Mouse (Mus musculus): ENCODE data around the gene Ctnnbip1. TPM values are rescaled to one million over a fixed set of nuclear protein-coding genes. Genes with fewer than 3 reads are reported as not detected.
A peak's percentile ranks its signal among the peaks of the same experiment; 100 is the strongest.

Ctnnbip1 gene
- total RNA-seq (2014; rRNA removed) (98.6 and 105 TPM in 2 replicates), polyA plus RNA-seq (2015; fragmentation: Nextera tagmentation; extraction: Ambion mirVana) (126 and 134 TPM in 2 replicates)

DNA sequence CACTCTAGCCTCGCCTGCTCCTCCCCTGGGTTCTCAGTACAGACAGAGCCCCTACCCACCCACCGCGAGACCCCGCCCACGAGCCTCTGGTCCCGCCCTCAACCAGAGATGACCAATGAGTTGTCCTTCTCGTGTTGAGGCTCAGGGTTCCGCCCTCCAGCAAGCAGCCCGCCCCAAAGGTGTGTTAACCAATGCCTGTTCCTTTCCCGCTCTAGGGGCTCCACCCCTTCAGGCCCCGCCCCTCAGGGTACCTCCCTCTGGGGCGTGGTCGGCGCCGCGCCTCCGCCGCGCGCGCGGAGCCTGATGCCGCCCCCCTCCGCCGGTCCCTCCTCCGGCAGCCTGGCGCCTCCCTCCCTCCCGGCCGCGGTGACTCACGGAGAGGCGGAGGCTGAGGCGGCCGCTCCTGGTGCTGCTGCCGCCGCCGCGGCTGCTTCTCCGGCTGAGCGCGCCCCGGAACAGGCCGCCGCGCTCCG is at the start of gene Ctnnbip1:
Gene Ctnnbip1, plus strand, starts transcription at position 369 of the 473 bp plus-strand sequence.
- 2% methylated on average over 37 of the region's 46 CpGs for WGBS
- ATAC-seq (peak; percentile 99), DNase-seq (peak; percentile 96)
- Histone ChIP-seq H3K4me3 (ENCODE audit: low read depth, low read length) (peak within 1 kb of the TSS; percentile 83), H3K9ac (peak within 1 kb of the TSS; percentile 84), H3K9me3 (ENCODE audit: low read length) (no peaks in the 10 kb centered on the region), H3K27me3 (ENCODE audit: insufficient read depth, low read length) (no peaks in the 10 kb centered on the region), H3K4me2 (ENCODE audit: low read depth) (peak within 1 kb of the TSS; percentile 83), H3K27ac (ENCODE audit: low read depth, low read length) (peak within 1 kb of the TSS; percentile 78), H3K4me1 (ENCODE audit: insufficient read depth) (peaks cover 10% of the 10 kb centered on the region), H3K36me3 (ENCODE audit: insufficient read depth) (no peaks in the 10 kb centered on the region)
- no peak for TF ChIP-seq CTCF (IDR thresholded peaks at IDR 0.05; ENCODE audit: low read depth)

DNA sequence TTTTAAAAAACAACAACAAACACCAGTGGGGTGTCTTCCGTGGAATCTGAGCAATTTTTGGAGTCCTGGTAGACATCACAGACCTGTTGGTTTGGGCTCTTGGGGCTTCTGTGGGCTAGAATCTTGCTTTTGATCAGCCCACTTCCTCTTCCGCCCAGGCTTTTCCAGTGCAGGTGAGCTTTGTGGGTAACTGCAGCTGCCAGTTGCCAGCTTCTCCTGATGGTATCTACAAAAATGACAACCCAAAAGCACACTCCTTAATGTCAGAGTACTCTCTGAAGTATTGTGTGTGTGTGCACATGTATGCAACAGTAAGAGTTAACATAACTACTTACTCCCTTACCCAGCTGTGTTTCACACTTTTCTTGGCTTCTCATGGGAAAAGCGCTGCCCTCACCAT is 48.5 kb upstream of the Ctnnbip1 start:
- WGBS, result 96% methylated on average over 3 of the region's 3 CpGs
- no peak for TF ChIP-seq CTCF (IDR thresholded peaks at IDR 0.05; ENCODE audit: low read depth)
- no peak overlapping the region for H3K4me3 ChIP-seq (ENCODE audit: low read depth, low read length)
- H3K9ac ChIP-seq, result no peak overlapping the region
- H3K27ac ChIP-seq (ENCODE audit: low read depth, low read length), result no peak overlapping the region
- H3K4me1 ChIP-seq (ENCODE audit: insufficient read depth), result no peaks in the 10 kb centered on the region
- H3K4me2 ChIP-seq (ENCODE audit: low read depth), result no peak overlapping the region
- DNase-seq (no peak), ATAC-seq (no peak)
- H3K27me3 ChIP-seq (ENCODE audit: insufficient read depth, low read length), result no peaks in the 10 kb centered on the region
- peaks cover 4% of the 10 kb centered on the region for H3K36me3 ChIP-seq (ENCODE audit: insufficient read depth)
- no peaks in the 10 kb centered on the region for H3K9me3 ChIP-seq (ENCODE audit: low read length)

DNA sequence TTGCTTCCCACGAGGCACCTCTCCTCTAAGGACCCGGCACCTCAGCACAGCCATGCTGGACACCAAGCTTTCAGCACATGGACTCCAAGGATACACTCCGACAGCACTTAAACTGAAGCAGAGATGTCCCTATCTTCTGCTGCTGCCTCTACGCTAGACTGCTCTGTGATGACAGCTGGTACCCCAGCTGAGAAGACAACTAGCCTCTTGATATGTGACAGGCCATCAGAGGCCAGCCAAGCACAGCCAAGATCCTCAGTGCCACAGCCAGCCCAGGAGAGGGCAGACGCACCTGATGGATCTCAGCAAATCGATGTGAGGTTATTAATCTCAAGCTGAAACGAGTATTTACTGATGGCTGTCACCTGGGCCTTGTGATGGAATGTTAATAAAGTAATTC is 42.9 kb upstream of the Ctnnbip1 start:
- peaks cover 4% of the 10 kb centered on the region; the same call in 1 of the 2 replicates for H3K36me3 ChIP-seq (ENCODE audit: insufficient read depth)
- ATAC-seq (no peak), DNase-seq (no peak)
- H3K4me3 ChIP-seq (ENCODE audit: low read depth, low read length), result no peak overlapping the region
- no peaks in the 10 kb centered on the region for H3K4me1 ChIP-seq (ENCODE audit: insufficient read depth)
- no peak for TF ChIP-seq CTCF (IDR thresholded peaks at IDR 0.05; ENCODE audit: low read depth)
- H3K27me3 ChIP-seq (ENCODE audit: insufficient read depth, low read length), result no peaks in the 10 kb centered on the region
- H3K27ac ChIP-seq (ENCODE audit: low read depth, low read length), result no peak overlapping the region
- H3K9me3 ChIP-seq (ENCODE audit: low read length), result no peaks in the 10 kb centered on the region
- 77% methylated on average over 7 of the region's 7 CpGs for WGBS
- H3K9ac ChIP-seq, result no peak overlapping the region
- H3K4me2 ChIP-seq (ENCODE audit: low read depth), result no peak overlapping the region

DNA sequence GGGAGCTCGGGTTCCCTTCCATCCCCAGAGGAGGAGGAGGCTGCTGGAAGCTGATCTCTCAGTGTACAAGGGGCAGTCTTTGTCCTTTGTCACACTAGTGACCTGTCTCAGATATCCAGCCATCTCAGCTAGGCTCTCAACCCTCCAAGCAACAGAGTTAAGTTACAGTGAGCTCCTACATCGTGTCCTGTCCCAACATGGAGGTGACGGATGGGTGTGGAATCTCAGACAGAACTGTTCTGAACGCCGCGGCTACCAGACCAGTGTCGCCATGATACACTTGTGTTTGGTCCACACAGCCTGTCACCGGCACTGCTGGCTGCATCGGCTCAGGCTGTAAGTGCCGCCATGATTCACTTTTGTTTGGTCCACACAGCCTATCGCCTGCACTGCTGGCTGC is 41.0 kb upstream of the Ctnnbip1 start, which contains the start of gene Tmem274:
Gene Tmem274, plus strand, starts transcription at position 301 of the 400 bp plus-strand sequence.
- Histone ChIP-seq H3K27ac (ENCODE audit: low read depth, low read length) (no peak within 1 kb of the TSS), H3K9me3 (ENCODE audit: low read length) (no peaks in the 10 kb centered on the region), H3K4me3 (ENCODE audit: low read depth, low read length) (no peak within 1 kb of the TSS), H3K36me3 (ENCODE audit: insufficient read depth) (peaks cover 4% of the 10 kb centered on the region; the same call in 1 of the 2 replicates), H3K9ac (no peak within 1 kb of the TSS), H3K27me3 (ENCODE audit: insufficient read depth, low read length) (no peaks in the 10 kb centered on the region), H3K4me2 (ENCODE audit: low read depth) (no peak within 1 kb of the TSS), H3K4me1 (ENCODE audit: insufficient read depth) (no peaks in the 10 kb centered on the region)
- no peak for ATAC-seq
- WGBS, result 91% methylated on average over 11 of the region's 11 CpGs
- no peak for TF ChIP-seq CTCF (IDR thresholded peaks at IDR 0.05; ENCODE audit: low read depth)
- no peak for DNase-seq

DNA sequence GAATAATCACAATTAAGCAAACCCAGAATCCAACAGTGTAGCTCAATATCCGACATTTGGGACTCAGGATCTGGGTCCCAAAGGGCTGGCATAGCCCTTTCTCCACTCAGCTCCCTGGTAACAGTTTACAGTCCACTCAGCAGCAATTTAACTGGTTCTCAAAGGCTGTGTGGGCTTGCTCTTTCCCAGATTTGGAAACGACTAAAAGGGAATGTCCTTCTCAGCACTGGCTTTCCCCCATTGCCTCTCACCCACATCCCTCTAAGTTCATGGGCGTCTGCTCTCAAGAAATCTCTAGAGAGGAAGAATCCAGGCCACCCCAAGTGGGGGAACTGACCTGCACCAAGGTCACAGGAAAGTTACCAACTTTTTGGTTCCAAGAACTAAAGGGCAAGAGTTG is 33.5 kb upstream of the Ctnnbip1 start:
- H3K9me3 ChIP-seq (ENCODE audit: low read length), result no peaks in the 10 kb centered on the region
- peak overlapping the region; percentile 78 for H3K4me3 ChIP-seq (ENCODE audit: low read depth, low read length)
- H3K27me3 ChIP-seq (ENCODE audit: insufficient read depth, low read length), result no peaks in the 10 kb centered on the region
- H3K4me2 ChIP-seq (ENCODE audit: low read depth), result peak overlapping the region; percentile 78
- peaks cover 5% of the 10 kb centered on the region; the same call in 1 of the 2 replicates for H3K4me1 ChIP-seq (ENCODE audit: insufficient read depth)
- DNase-seq (no peak), ATAC-seq (no peak)
- H3K9ac ChIP-seq, result peak overlapping the region; percentile 62
- 0 out of 2 replicates have a peak overlapping the region, but pooled peaks have one; percentile 42 for H3K27ac ChIP-seq (ENCODE audit: low read depth, low read length)
- no peak for TF ChIP-seq CTCF (IDR thresholded peaks at IDR 0.05; ENCODE audit: low read depth)
- H3K36me3 ChIP-seq (ENCODE audit: insufficient read depth), result peaks cover 26% of the 10 kb centered on the region
- WGBS, result 44% methylated on average over 3 of the region's 3 CpGs

DNA sequence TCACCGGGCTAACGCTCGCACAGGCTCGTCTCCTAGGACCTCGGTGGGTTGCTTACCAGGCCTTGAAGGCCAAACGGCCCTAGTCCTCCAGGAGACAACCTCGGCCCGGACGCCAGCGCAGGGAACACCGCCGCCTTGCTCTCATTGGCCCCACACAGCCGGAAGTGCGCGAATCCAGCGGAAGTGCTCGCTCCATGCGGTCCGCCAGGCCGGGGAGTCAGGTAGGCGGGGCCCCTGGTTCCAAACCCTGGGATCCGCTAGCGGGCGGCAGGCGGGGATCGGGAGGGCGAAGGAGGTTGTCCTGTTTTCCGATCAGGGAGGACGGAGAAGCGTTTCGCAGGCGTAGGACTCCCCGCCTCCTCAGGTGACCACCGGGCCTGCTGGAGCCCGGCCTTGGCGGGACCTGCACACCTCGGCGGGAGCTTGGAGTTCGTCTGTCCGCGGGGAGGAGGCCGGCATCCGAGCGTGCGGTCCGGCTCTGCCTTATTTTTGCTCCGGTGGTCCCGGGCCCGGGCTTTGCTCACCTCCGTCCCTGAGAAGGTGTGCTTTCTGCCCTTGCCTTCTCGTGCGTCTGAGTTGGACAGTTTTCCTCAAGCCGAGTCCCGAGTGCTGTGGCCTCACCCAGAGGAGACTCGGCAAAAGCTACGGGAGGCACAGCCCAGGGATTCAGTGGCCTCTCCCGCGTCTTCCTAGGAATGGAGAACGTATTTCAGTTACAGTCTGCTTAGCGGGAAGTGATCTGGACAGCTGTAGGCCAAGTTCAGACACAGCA is 32.8 kb upstream of the Ctnnbip1 start, which contains the start of the genes Nmnat1 and Lzic:
Gene Nmnat1, minus strand, starts transcription at position 150 of the 772 bp plus-strand sequence.
Gene Lzic, plus strand, starts transcription at position 177 of the 772 bp plus-strand sequence.
- TF ChIP-seq CTCF (IDR thresholded peaks at IDR 0.05; ENCODE audit: low read depth), result no peak
- Histone ChIP-seq H3K9me3 (ENCODE audit: low read length) (no peaks in the 10 kb centered on the region), H3K4me1 (ENCODE audit: insufficient read depth) (peaks cover 5% of the 10 kb centered on the region; the same call in 1 of the 2 replicates), H3K27me3 (ENCODE audit: insufficient read depth, low read length) (no peaks in the 10 kb centered on the region), H3K4me3 (ENCODE audit: low read depth, low read length) (peak within 1 kb of the TSS; percentile 78), H3K9ac (peak within 1 kb of the TSS; percentile 62), H3K4me2 (ENCODE audit: low read depth) (peak within 1 kb of the TSS; percentile 78), H3K36me3 (ENCODE audit: insufficient read depth) (peaks cover 32% of the 10 kb centered on the region), H3K27ac (ENCODE audit: low read depth, low read length) (peak within 1 kb of the TSS; percentile 60)
- DNase-seq (peak; percentile 95), ATAC-seq (peak; percentile 100)
- WGBS, result 1% methylated on average over 60 of the region's 60 CpGs

DNA sequence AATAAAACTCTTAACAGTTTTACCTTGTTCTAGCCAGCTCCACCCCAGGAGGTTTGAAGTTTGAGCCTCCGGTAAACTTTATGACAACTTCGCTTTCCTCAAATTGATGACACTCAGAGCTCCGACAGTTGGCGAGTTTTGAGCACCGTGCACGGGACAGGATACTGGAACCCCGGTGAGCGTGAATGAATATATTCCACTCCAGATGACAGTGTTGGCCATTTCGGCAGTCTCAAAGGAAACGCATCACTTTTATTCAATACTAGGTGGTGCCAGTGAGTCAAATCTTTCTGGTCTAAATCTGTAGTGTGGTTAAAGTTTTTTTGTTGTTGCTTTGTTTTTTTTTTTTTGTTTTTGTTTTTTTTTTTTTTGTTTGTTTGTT is 32.2 kb upstream of the Ctnnbip1 start:
- DNase-seq, result no peak
- no peaks in the 10 kb centered on the region for H3K9me3 ChIP-seq (ENCODE audit: low read length)
- H3K36me3 ChIP-seq (ENCODE audit: insufficient read depth), result peaks cover 35% of the 10 kb centered on the region
- H3K4me3 ChIP-seq (ENCODE audit: low read depth, low read length), result peak overlapping the region; percentile 78
- H3K4me2 ChIP-seq (ENCODE audit: low read depth), result peak overlapping the region; percentile 78
- ATAC-seq, result no peak
- H3K27me3 ChIP-seq (ENCODE audit: insufficient read depth, low read length), result no peaks in the 10 kb centered on the region
- TF ChIP-seq CTCF (IDR thresholded peaks at IDR 0.05; ENCODE audit: low read depth), result peak; percentile 54
- under 1% methylated on average over 10 of the region's 10 CpGs for WGBS
- peaks cover 5% of the 10 kb centered on the region; the same call in 1 of the 2 replicates for H3K4me1 ChIP-seq (ENCODE audit: insufficient read depth)
- H3K27ac ChIP-seq (ENCODE audit: low read depth, low read length), result no peak overlapping the region
- H3K9ac ChIP-seq, result peak overlapping the region; percentile 62
